Mouse (Mus musculus) cerebellum, adult (tissue): Measurements from ENCODE around the gene Cln3.

ENCODE experiments used
- ATAC-seq: cut with Nextera tagmentation; 2 replicates; pipeline ENCODE4 v1.9.2; 2017; ENCODE audit warnings: mild to moderate bottlenecking, moderate library complexity, mixed read lengths; ENCODE audit not compliant: insufficient number of reproducible peaks, low FRiP score, low TSS enrichment

Cln3 gene

GRCm38 (mm10) chr7:126585717-126586116, at the start of gene Cln3:
TSS of gene Cln3 (minus strand) at chr7:126585817.
- no peak for ATAC-seq

- ATAC-seq, result no peak
These were observed 49.8 kb upstream of the Cln3 start for GRCm38 (mm10) chr7:126635375-126635774.

- no peak for ATAC-seq
These were observed 46.9 kb upstream of the Cln3 start for GRCm38 (mm10) chr7:126632478-126632877.

- ATAC-seq, result no peak
These were observed 45.4 kb upstream of the Cln3 start, which contains the start of gene Nupr1 for GRCm38 (mm10) chr7:126630824-126631518. TSS of gene Nupr1 (minus strand) at chr7:126630861.

- no peak for ATAC-seq
These were observed 44.3 kb upstream of the Cln3 start for GRCm38 (mm10) chr7:126629915-126630314.

- no peak for ATAC-seq
These were observed 42.5 kb upstream of the Cln3 start for GRCm38 (mm10) chr7:126628111-126628510.

- ATAC-seq, result no peak
These were observed 40.4 kb upstream of the Cln3 start for GRCm38 (mm10) chr7:126625807-126626600.

GRCm38 (mm10) chr7:126625369-126625768, 39.8 kb upstream of the Cln3 start:
- no peak for ATAC-seq

GRCm38 (mm10) chr7:126624774-126625173, 39.2 kb upstream of the Cln3 start:
- no peak for ATAC-seq

- no peak for ATAC-seq
These were observed 37.8 kb upstream of the Cln3 start for GRCm38 (mm10) chr7:126623381-126623780.

GRCm38 (mm10) chr7:126621452-126622359, 36.1 kb upstream of the Cln3 start:
- no peak for ATAC-seq

GRCm38 (mm10) chr7:126619559-126620275, 34.1 kb upstream of the Cln3 start:
- ATAC-seq, result no peak

- ATAC-seq, result no peak
These were observed 31.1 kb upstream of the Cln3 start for GRCm38 (mm10) chr7:126616707-126617106.

GRCm38 (mm10) chr7:126612736-126613135, 27.1 kb upstream of the Cln3 start:
- no peak for ATAC-seq

- ATAC-seq, result no peak
These were observed 22.2 kb upstream of the Cln3 start for GRCm38 (mm10) chr7:126607796-126608195.

GRCm38 (mm10) chr7:126607064-126607463, 21.4 kb upstream of the Cln3 start:
- ATAC-seq, result no peak

- ATAC-seq, result no peak
These were observed 21.0 kb upstream of the Cln3 start for GRCm38 (mm10) chr7:126606611-126607010.

GRCm38 (mm10) chr7:126602650-126603049, 17.0 kb upstream of the Cln3 start:
- ATAC-seq, result no peak

GRCm38 (mm10) chr7:126601896-126602295, 16.3 kb upstream of the Cln3 start:
- no peak for ATAC-seq

GRCm38 (mm10) chr7:126598919-126599318, 13.3 kb upstream of the Cln3 start:
- no peak for ATAC-seq
